Mouse (Mus musculus) induced T-regulatory cell, adult 2 months (primary cell): ENCODE measurements around the gene Irf6.
A peak's percentile ranks its signal among the peaks of the same experiment; 100 is the strongest.

ENCODE experiments used
- DNase-seq: peaks from one replicate; pipeline ENCODE4 v3.0.0-alpha.2; 2012; ENCODE audit warnings: low read depth

Gene Irf6

DNA sequence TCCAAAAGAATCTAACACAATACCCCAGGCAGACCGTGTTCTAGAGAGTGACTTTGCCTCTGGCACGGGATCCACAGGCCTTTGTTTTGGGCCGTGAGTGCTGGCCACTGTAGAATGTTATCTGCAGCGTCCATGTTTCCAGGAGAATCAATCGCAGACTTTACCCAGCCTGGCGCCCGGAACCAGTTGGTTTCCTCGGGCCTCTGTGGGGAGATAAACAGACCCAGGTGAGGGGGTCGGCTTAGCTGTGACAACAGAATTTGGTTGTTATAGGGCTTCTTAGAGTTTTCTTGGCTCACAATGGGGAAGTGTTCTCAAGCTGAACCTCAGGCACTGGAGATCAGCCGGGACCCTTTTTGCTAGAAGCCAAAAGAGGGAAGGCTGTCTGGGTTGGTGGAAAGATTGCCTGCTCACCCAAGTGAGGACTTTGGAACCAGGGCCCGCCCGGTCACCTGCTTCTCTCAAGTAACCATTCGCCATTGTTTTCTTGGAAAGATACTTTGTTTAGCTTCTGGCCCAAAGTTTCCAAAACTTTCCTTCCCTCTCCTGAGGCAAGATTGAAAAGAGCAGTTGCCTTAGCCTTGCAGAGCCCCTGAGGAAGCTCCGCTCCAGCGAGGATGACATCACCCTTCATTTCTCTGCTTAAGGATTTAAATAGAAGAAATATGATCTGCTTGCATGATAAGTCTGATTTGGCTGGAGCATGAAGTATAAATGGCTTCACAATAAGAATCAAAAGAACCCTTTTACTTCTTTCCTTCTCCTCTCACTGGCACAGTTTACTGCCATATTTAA, 3.6 kb downstream of the Irf6 start:
- DNase-seq = no peak

DNA sequence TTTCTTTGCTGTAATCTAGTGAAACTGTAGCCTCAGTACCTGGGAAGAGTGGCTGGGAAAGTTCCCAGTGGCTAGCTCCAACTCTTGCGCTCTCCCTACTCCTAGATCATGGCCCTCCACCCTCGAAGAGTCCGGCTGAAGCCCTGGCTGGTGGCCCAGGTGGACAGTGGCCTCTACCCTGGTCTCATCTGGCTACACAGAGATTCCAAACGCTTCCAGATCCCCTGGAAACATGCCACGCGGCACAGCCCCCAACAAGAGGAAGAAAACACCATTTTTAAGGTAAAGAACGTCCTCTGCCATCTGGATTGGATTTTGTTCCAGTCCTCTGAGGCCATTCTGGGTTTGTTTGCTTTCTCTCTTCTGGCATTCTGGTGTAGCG, 4.2 kb downstream of the Irf6 start:
- no peak for DNase-seq

DNA sequence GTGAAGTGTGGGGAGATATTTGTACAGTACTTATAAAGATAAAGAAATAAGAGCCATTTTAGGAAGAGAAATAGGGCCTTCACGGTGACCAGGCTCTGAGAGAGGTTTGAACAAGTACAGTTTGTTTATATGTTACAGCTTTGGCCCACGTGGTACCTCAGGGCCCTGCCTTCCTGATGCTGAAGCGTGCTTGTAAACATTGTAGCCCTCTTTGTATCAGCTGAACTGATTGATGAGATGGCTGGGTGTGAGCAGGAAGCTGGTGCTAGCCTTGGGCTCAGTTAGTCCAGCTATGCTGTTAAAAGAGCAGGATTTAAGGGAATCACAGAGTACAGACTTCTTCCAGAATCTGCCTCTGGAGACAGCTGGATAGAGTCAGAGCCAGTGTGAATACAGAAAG, 6.3 kb downstream of the Irf6 start:
- no peak for DNase-seq

DNA sequence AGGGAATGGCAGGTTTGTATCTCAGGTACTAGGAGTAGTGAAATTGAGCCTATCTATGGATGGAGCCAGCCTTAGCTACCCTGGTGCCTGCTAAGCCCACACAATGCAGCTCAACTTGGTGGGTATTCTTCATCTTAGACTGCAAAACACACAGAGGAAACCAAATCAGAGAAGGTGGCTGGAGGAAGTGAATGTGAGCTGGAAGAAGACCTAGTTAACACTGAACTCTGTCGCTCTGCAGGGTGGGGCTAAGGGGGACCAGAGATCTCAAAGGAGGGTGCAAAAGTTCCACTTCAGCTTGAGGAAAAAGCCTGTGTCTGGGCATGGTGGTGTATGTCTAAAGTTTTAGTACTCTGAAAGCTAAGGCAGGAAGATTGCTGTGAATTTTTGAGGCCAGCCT, 6.7 kb downstream of the Irf6 start:
- no peak for DNase-seq

DNA sequence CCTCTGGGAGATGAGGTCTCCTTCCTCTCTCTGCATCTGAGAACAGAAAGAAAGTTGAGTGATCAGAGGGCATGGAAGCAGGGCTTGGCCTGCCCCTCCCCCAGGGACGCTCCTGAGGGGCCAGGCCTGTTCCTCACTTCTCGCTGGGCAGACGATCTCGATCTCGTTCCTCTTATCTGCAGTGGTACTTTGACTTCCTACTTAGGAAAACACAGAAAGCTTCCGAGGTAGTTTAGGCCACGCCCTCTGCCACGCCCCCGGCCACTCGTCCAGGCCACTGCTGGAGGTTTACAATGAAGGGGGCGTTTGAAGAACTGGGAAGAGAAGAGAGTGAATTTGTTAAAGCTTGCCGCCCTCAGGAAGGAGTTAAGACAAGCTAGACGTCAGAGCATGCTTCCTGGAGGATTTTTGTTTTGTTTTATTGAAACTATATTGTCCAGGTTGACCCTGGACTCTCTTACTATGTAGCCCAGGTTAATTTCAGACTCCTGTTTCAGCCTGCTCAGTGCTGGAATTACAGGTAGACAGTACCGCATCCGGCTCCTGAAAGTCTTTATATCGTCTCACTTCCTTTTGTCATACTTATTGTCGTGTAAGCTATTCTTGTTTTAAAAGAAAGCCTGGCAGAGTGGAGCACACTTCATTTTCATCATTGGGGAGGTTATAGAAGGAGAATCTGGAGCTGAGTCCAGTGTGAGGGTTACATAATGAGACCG, 7.6 kb downstream of the Irf6 start:
- peak; percentile 79 for DNase-seq

DNA sequence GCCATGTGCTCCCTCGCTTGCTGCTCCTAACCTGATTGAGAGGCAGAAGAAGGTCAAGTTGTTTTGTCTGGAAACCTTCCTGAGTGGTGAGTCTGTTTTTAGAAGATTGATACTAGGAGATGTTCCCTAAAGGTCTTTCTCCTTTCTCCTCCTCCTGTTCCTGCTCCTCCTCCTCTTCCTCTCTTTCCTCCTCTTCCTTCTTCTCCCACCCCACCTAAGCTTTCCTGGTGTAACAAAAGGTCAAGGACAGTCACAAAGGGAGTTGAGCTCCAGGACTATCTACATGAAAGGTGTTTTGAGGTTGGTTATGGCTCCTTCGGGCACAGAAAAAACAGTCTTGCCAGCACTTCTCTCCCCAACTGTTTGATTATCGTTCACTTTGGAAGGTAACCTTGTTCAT, 14.8 kb downstream of the Irf6 start, which contains the start of gene A130010J15Rik:
Gene A130010J15Rik, plus strand, starts transcription at position 301 of the 400 bp plus-strand sequence.
- DNase-seq = no peak

DNA sequence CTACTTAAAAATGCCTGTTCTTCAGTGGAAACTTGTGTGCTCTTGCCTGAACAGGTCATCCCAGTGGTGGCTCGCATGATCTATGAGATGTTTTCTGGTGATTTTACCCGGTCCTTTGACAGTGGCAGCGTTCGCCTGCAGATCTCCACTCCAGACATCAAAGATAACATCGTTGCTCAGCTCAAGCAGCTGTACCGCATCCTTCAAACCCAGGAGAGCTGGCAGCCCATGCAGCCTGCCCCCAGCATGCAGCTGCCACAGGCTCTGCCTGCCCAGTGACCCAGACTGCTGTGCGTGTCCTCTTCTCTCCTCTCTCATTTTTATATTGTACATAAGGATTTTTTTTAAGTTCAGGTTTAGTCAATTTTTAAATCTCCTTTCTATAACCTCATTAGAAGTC, 16.3 kb downstream of the Irf6 start:
- DNase-seq = peak; percentile 8

DNA sequence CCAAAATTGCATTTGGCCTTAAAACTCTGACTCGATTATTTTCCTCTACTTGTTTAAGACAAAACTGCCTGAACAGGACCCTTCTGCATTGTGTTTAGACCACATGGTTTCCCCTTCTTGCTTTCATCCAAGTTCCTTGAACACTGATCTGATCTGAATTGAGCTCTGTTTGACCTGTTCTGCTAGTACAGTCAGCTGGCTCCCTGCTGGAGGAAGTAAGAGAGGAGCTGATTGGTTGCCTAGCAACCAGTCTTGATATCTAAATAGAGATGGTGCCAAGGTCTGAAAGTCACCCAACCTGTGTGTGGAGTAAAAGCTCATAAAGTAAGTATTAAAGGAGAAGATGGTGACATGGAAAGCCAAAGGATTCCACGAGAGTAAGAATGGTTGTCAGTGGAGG, 16.9 kb downstream of the Irf6 start:
- peak; percentile 68 for DNase-seq

DNA sequence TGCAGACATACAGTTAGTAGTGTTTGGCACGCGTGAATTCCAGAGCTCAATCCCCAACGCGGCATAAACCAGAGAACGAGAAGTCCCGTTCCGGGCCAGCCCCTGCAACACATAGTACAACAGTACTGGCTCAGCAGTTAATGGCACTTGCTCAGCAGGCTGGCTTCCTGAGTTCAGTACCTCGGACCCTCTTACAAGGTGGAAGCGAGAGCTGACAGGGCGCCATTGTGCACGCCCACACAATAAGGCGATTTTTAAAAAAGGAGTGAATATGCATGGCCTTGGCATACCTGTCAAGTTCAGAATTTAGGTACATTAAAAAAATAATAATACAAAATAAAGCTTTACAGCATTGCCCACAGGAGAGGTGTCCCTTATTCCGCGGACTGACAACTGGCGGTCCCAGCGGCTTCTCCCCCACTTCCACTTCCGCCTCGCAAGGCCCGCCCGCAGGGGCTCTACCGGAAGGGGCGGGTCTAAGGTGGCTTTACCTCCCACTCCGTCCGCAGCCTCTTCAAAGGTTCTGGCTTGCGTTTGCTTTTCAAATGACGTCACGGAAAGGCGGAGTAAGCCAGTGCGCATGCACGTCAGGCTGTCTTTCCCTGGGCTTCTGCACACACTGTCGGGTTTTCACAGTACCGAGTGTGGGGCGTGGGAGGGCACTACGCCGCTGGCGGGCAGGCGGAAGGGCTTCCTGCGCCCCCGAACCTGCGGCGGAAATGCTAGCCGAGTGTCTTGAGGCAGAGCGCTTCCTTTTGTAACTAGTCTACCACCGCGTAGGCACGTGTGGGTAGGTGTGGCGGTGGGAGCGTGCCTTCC, 20.3 kb downstream of the Irf6 start:
- peak; percentile 100 for DNase-seq

DNA sequence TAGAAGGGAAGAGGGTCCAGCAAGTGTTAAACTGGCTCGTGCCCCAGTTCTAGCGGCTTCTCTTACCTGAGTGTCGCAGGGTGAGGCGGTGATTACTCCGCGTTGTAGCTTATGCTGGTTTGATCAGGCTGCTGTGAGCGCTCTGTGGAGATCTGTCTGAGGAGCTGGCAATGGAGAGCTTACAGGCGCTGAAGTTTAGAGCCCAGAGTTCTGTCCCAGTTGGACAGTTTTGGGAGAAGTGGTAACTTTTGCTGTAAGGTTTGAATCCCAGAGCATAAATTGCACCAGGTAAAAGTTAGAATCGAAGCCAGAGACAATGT, 20.9 kb downstream of the Irf6 start:
- no peak for DNase-seq

DNA sequence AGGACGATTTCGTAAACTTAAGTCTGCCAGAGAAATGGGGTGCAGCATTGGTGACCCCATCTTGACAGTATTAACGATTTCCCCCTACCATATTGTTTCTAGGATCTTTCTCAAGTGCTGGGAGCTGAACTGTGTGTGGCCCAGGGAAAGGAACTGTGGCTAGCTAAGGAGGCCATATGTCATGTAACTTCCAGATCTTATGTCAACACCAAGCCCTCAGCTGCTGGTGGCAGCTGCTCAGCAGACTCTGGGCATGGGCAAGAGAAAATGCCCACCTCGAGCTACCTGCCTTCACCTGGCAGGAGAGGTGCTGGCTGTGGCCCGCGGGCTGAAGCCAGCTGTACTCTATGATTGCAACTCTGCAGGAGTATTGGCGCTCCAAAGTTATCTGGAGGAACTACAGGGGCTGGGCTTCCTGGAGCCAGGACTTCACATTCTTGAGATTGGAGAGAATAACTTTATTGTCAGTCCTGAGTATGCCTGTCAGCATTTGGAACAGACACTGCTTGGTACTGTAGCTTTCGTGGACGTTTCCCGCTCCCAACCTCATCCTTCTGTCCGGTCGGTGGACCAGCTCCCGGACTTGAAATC, 21.3 kb downstream of the Irf6 start:
- DNase-seq = no peak

DNA sequence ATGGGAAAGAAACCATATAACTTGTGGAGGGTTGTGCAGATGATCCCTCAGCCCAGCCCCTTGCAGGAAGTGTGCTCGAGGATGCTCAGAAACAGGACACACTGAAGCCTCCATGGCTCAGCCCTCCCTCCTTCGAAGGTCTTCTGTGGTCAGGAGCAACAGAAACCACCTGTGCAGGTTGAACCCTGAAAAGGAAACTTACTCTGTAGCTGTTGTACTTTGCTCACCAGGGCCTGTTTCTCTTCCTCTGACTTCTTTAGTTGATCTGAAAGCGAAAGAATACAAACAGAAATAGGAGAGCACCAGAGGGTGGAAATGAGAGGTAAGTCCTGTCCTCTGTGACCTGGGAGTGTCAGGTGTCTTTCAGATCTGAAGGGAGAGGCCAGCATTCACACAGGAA, 28.2 kb downstream of the Irf6 start:
- DNase-seq = peak; percentile 77

DNA sequence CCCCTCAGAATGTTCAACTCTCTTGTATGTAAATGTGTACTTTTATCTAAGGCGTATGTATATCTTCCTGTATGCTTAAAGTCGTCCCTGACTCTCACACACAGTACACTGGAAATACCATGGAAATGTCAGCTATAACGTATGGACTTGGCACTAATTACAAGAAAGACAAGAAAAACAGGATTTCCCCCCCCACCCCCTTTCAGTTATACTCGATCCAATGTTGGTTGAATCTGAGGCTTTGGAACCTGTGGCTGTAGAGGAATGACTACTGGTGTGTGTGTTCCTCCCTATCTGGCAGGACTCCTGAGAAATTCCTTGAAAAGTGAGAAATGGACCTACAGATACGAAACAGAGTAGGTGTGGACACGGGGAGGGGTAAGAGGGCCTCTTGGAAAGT, 35.3 kb downstream of the Irf6 start:
- DNase-seq = no peak

DNA sequence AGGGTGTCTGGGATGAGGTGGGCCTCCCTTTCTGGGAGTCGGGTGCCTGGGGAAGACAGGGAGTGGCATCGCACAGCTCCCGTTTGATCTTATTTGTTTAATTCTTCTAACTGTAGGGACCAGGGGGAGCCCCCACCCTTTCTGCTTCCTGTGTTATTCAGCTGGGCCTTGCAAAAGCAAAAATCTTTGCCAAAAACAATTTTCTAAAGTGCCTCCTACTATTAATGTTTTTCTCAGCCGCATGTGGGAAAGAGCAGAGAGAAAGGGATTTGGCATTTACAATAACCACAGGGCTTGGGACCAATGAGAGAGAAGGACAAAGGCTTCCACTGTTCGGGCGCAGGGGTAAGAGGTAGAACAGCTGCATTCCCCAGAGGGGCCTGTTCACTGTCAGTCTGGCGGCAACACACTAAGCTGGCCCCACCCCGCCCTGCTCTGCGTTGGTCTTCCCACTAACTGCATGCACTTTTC, 36.3 kb downstream of the Irf6 start:
- peak; percentile 76 for DNase-seq

DNA sequence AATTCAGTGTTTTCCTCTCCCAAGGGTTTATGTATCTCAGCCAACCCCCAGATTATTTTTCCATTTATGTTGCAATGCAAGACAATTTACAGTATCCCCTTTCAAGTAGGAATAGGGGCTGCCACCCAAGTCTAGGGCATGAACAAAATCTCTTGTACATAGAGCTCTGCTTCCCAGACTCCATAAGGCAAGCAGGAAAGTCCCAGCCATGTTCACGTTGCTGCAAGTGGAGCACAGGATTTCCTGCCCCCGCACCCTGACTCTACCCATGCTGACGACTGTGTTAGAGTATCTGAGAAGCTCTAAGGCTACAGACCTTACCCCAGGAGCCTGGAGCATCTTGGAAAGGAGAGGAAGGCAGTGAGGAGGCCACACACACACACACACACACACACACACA, 36.9 kb downstream of the Irf6 start:
- DNase-seq = peak; percentile 55

DNA sequence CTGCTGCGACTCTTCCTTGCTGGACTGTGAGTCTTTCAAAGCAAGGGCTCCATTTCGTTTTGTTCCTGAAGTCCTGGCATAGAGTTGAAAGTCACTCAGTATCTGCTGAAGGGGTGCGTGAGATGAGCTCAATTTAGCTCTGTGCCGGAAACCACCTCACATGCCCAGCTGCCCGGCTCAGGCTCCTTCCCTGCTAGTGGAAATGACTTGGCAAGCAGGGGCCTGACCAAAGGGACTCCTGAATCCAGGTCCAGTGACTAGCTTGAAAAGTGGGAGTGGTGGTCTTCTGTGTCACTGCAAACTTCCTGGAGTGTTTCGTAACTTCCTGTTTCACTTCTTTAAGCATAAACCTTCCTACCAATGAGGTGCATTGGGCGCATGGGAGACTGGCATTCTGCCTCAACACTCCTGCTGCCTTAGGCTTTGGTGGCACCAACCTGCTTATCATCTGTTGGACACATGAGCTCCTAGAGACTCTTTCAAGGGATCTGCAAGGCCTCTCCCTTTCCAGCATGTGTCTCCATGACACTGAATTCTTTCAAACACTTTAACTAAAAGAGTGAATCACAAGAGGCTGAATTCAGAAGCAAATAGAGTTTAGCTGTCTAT, 38.9 kb downstream of the Irf6 start:
- DNase-seq = peak; percentile 53

DNA sequence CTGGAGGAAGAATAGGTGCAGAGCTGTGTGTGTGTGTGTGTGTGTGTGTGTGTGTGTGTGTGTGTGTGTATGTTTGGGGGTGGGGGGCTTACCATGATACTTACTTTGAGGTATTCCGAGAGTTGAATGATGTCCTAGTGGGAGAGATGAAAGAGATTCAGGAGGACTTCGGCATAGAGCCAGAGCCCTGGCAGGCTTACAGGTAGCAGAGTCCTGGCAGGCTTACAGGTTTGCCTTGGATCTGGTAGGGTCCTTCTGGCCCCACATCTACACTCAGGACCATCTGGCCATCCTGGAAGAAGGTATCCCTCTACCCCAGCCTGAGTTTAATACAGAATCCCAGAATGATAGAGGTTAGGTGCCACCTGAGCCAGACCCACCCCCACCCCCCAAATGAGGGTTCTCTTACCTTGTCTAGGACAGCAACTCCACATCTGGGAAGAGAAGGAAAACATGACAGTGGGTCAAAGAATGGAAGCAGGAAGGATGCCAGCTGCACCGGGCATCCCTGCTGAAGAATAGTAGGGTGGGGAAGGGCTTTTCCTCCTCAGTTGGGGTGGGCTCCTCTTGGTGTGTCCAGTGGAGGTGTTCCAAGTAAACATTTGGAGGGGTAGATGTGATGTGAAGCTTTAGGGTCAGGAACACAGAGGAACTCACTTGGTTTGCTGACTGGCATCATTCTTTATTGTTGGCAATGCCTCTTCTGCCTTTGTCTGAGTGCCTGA, 41.7 kb downstream of the Irf6 start:
- no peak for DNase-seq

DNA sequence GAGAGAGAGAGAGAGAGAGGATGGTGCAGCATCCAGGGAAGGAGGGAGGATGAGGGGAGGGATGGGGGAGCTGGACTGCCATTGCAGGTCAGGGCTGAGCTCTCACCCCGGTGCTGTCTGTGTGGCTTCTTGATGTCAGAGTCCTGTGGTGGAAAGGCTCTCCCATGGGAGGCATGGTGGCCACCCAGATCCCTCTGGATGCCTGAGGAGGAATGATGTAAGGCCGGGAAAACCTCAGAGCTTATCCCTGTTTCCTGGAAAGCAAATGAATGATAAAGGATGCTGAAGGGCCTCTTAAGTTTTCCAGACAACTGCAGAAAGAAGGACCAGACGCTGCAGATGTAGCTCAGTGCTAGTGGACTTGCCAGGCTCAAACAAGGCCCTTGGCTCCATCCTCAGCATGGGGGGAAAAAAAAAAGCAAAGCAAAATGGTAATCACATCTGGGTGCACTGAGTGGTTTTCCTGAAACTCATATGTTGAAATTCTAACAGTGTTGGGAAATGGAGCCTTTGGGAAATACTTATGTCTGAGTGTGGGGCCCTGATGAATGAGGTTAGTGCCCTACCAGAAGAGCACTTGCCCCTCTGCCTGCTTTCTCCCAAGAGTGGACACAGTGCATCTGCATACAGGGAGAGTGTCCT, 42.4 kb downstream of the Irf6 start:
- no peak for DNase-seq

DNA sequence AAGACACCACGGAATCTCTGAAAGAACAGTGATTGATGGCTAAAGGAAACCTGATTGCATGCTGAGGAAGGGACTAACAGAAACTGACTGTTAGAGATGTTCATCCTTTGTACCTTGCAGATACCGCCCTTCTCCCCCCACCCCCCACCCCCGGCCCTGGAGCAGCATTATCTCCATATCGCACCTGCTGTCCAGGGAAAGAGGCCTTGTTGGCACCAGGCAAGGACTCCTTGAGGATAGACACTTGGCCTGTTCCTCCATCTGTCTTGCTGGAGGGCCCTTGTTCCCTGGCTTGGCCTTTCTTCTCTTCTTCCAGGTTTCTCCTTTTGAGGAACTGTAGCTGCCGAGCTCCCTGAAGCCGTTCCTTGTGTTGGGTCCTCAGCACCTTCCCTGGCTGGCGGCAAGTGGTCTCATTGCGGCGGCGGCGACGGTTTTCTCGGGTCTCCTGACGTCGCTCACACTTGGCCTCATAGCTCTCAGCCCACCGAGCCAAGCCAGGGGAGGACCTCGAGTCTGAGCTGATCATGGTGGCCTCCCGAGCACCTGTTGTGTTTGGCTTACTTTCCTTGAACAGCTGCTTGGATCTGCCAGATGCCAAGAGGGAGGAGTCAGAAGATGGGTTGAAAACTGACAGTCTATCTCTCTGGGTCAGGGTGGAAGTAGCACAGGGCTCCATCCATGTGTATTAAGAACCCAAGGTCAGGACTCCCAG, 44.7 kb downstream of the Irf6 start:
- no peak for DNase-seq

DNA sequence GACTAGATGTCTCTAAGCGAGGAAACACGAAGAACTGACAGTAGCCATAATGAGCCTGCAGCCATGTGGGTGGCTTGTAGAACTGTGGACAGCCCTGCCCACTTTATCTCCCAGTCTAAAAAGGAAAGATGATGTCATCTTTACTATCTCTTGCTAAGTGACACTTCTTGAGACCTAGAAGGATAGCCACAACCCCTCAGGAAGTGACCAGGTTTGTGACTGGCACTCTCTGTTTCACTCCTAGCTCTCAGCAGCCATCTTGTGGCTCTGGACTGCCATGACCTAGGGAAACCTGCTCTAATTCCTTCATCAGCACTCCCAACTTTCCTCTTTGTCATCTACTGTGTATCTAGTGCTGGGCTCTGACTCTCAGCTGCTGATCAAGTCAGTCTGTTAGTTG, 45.4 kb downstream of the Irf6 start:
- peak; percentile 70 for DNase-seq
